Mouse (Mus musculus): ENCODE results near the gene Ermp1.
"Not testable (repeated sequence)": the region's sequence is repeated elsewhere in the genome, so short reads cannot be mapped to it uniquely, and the experiment has no call there.

The Ermp1 gene

GRCm38 (mm10) chr19:29610907-29611306 is 37.3 kb downstream of the Ermp1 start:
- in situ Hi-C loops (cut with MboI; ENCODE audit: low pct_unique_long_range_greater_than_20kb in 1 of 2, low sequenced_read_pairs in 2 of 2, unreplicated experiment in 1 of 2): no loop called here

- in situ Hi-C loops (cut with MboI; ENCODE audit: low pct_unique_long_range_greater_than_20kb in 1 of 2, low sequenced_read_pairs in 2 of 2, unreplicated experiment in 1 of 2): no loop called here
These were observed 40.0 kb downstream of the Ermp1 start for GRCm38 (mm10) chr19:29608212-29608611.

GRCm38 (mm10) chr19:29607521-29607920 is 40.7 kb downstream of the Ermp1 start:
- in situ Hi-C loops (cut with MboI; ENCODE audit: low pct_unique_long_range_greater_than_20kb in 1 of 2, low sequenced_read_pairs in 2 of 2, unreplicated experiment in 1 of 2): no loop called here

GRCm38 (mm10) chr19:29604653-29605052 is 43.6 kb downstream of the Ermp1 start:
- in situ Hi-C loops (cut with MboI; ENCODE audit: low pct_unique_long_range_greater_than_20kb in 1 of 2, low sequenced_read_pairs in 2 of 2, unreplicated experiment in 1 of 2): no loop called here

- in situ Hi-C loops (cut with MboI; ENCODE audit: low pct_unique_long_range_greater_than_20kb in 1 of 2, low sequenced_read_pairs in 2 of 2, unreplicated experiment in 1 of 2): no loop called here
These were observed 44.5 kb downstream of the Ermp1 start for GRCm38 (mm10) chr19:29603548-29604353.

- in situ Hi-C loops (cut with MboI; ENCODE audit: low pct_unique_long_range_greater_than_20kb in 1 of 2, low sequenced_read_pairs in 2 of 2, unreplicated experiment in 1 of 2): no loop called here
These were observed 49.2 kb downstream of the Ermp1 start for GRCm38 (mm10) chr19:29598981-29599380.

- in situ Hi-C loops (cut with MboI; ENCODE audit: low pct_unique_long_range_greater_than_20kb in 1 of 2, low sequenced_read_pairs in 2 of 2, unreplicated experiment in 1 of 2): no loop called here
These were observed 51.2 kb downstream of the Ermp1 start for GRCm38 (mm10) chr19:29596985-29597384.

- in situ Hi-C loops (cut with MboI; ENCODE audit: low pct_unique_long_range_greater_than_20kb in 1 of 2, low sequenced_read_pairs in 2 of 2, unreplicated experiment in 1 of 2): no loop called here
These were observed 51.9 kb downstream of the Ermp1 start for GRCm38 (mm10) chr19:29596276-29596675.

- in situ Hi-C loops (cut with MboI; ENCODE audit: low pct_unique_long_range_greater_than_20kb in 1 of 2, low sequenced_read_pairs in 2 of 2, unreplicated experiment in 1 of 2): not testable (repeated sequence)
These were observed 54.4 kb downstream of the Ermp1 start for GRCm38 (mm10) chr19:29593783-29594182.

- in situ Hi-C loops (cut with MboI; ENCODE audit: low pct_unique_long_range_greater_than_20kb in 1 of 2, low sequenced_read_pairs in 2 of 2, unreplicated experiment in 1 of 2): no loop called here
These were observed 64.5 kb downstream of the Ermp1 start for GRCm38 (mm10) chr19:29583734-29584133.

GRCm38 (mm10) chr19:29582439-29582838 is 65.8 kb downstream of the Ermp1 start:
- in situ Hi-C loops (cut with MboI; ENCODE audit: low pct_unique_long_range_greater_than_20kb in 1 of 2, low sequenced_read_pairs in 2 of 2, unreplicated experiment in 1 of 2): no loop called here

- in situ Hi-C loops (cut with MboI; ENCODE audit: low pct_unique_long_range_greater_than_20kb in 1 of 2, low sequenced_read_pairs in 2 of 2, unreplicated experiment in 1 of 2): no loop called here
These were observed 81.7 kb downstream of the Ermp1 start for GRCm38 (mm10) chr19:29566512-29566911.

GRCm38 (mm10) chr19:29563258-29563779 is 84.9 kb downstream of the Ermp1 start:
- in situ Hi-C loops (cut with MboI; ENCODE audit: low pct_unique_long_range_greater_than_20kb in 1 of 2, low sequenced_read_pairs in 2 of 2, unreplicated experiment in 1 of 2): no loop called here

- in situ Hi-C loops (cut with MboI; ENCODE audit: low pct_unique_long_range_greater_than_20kb in 1 of 2, low sequenced_read_pairs in 2 of 2, unreplicated experiment in 1 of 2): no loop called here
These were observed 85.6 kb downstream of the Ermp1 start for GRCm38 (mm10) chr19:29562603-29563002.

GRCm38 (mm10) chr19:29562166-29562565 is 86.0 kb downstream of the Ermp1 start:
- in situ Hi-C loops (cut with MboI; ENCODE audit: low pct_unique_long_range_greater_than_20kb in 1 of 2, low sequenced_read_pairs in 2 of 2, unreplicated experiment in 1 of 2): no loop called here

Data from mouse embryonic stem cell (cell line).